Mouse (Mus musculus) heart, embryonic 14.5 days (tissue): ENCODE results near the gene Hist1h2bc. TPM values are rescaled to one million over a fixed set of nuclear protein-coding genes. Genes with fewer than 3 reads are reported as not detected.

Source experiments
- microRNA-seq: library from miRNA; unstranded; fragments of <30 nt; microRNA quantifications from one replicate; pipeline ENCODE4, GENCODE M21; 2016
- polyA plus RNA-seq: library from polyadenylated mRNA; unstranded; fragments of >200 nt; fragmentation: Nextera tagmentation; extraction: Ambion mirVana; gene quantifications from 2 replicates; pipeline ENCODE4 v1.2.1, GENCODE M21; 2014

The Hist1h2bc gene
- polyA plus RNA-seq, 1 experiment from 2014 or later: 57.5 TPM

Small RNAs within 50 kb of the gene (microRNA-seq; reads per million reads assigned to microRNA genes)
- not detected for gene Gm44350

Other genes with a start within 250 kb of the Hist1h2bc start
- 1.7 and 1.9 TPM in 2 replicates for gene Btn1a1, start 218.3 kb upstream of the Hist1h2bc start, polyA plus RNA-seq
- 0.40 and 0.43 TPM in 2 replicates for gene Btn2a2, start 195.3 kb upstream of the Hist1h2bc start, polyA plus RNA-seq
- 7.5 and 8.5 TPM in 2 replicates for gene Hist1h4h, start 153.1 kb upstream of the Hist1h2bc start, polyA plus RNA-seq
- 3.8 and 5.4 TPM in 2 replicates for gene Hist1h2af, start 150.3 kb upstream of the Hist1h2bc start, polyA plus RNA-seq
- 3.0 and 4.3 TPM in 2 replicates for gene Hist1h3g, start 148.8 kb upstream of the Hist1h2bc start, polyA plus RNA-seq
- gene Hist1h2bh, start 140.8 kb upstream of the Hist1h2bc start, polyA plus RNA-seq: 0.65 and 0.66 TPM in 2 replicates
- 0.65 and 0.72 TPM in 2 replicates for gene Hist1h3f, start 140.1 kb upstream of the Hist1h2bc start, polyA plus RNA-seq
- gene Hist1h4f, start 132.6 kb upstream of the Hist1h2bc start, polyA plus RNA-seq: not detected in 2 replicates
- 0.24 and 0.41 TPM in 2 replicates for gene Hist1h1d, start 130.9 kb upstream of the Hist1h2bc start, polyA plus RNA-seq
- 2.0 TPM in 2 replicates for gene Hist1h3e, start 121.8 kb upstream of the Hist1h2bc start, polyA plus RNA-seq
- 34.9 and 49.1 TPM in 2 replicates for gene Hist1h2ae, start 113.0 kb upstream of the Hist1h2bc start, polyA plus RNA-seq
- 3.7 and 6.2 TPM in 2 replicates for gene Hist1h2bg, start 112.8 kb upstream of the Hist1h2bc start, polyA plus RNA-seq
- gene Hist1h2bf, start 110.0 kb upstream of the Hist1h2bc start, polyA plus RNA-seq: 0.61 and 3.7 TPM in 2 replicates
- 0.44 and 0.53 TPM in 2 replicates for gene Hist1h2ad, start 109.8 kb upstream of the Hist1h2bc start, polyA plus RNA-seq
- 2.2 and 3.7 TPM in 2 replicates for gene Hist1h3d, start 108.4 kb upstream of the Hist1h2bc start, polyA plus RNA-seq
- gene Hist1h4d, start 102.6 kb upstream of the Hist1h2bc start, polyA plus RNA-seq: 38.6 and 49.0 TPM in 2 replicates
- 1.3 and 1.8 TPM in 2 replicates for gene Hist1h2be, start 63.1 kb upstream of the Hist1h2bc start, polyA plus RNA-seq
- 8.7 and 10.0 TPM in 2 replicates for gene Hist1h1e, start 61.6 kb upstream of the Hist1h2bc start, polyA plus RNA-seq
- 0.46 and 0.65 TPM in 2 replicates for gene Hist1h2ac, start 251 bp upstream of the Hist1h2bc start, polyA plus RNA-seq
- 0.30 TPM in 1 of 2 replicates, not detected in the other for gene Hist1h1t, start 11.6 kb downstream of the Hist1h2bc start, polyA plus RNA-seq
- gene Hist1h4c, start 14.3 kb downstream of the Hist1h2bc start, polyA plus RNA-seq: 2.2 and 3.2 TPM in 2 replicates
- 13.0 and 15.1 TPM in 2 replicates for gene Hfe, start 26.7 kb downstream of the Hist1h2bc start, polyA plus RNA-seq
- gene Hist1h1c, start 54.6 kb downstream of the Hist1h2bc start, polyA plus RNA-seq: 36.9 and 43.9 TPM in 2 replicates
- 2.5 and 2.7 TPM in 2 replicates for gene Hist1h3c, start 61.4 kb downstream of the Hist1h2bc start, polyA plus RNA-seq
- gene Hist1h2bb, start 62.5 kb downstream of the Hist1h2bc start, polyA plus RNA-seq: 1.7 and 2.3 TPM in 2 replicates
- gene Hist1h2ab, start 66.9 kb downstream of the Hist1h2bc start, polyA plus RNA-seq: 14.5 and 14.6 TPM in 2 replicates
- 4.6 and 6.7 TPM in 2 replicates for gene Hist1h3b, start 68.1 kb downstream of the Hist1h2bc start, polyA plus RNA-seq
- 0.63 TPM in 1 of 2 replicates, not detected in the other for gene Hist1h4b, start 72.8 kb downstream of the Hist1h2bc start, polyA plus RNA-seq
- 1.1 TPM in 1 of 2 replicates, not detected in the other for gene Hist1h4a, start 77.0 kb downstream of the Hist1h2bc start, polyA plus RNA-seq
- 2.6 and 3.0 TPM in 2 replicates for gene Hist1h3a, start 78.2 kb downstream of the Hist1h2bc start, polyA plus RNA-seq
- 1.6 and 2.7 TPM in 2 replicates for gene Hist1h1a, start 79.5 kb downstream of the Hist1h2bc start, polyA plus RNA-seq
- not detected in 2 replicates for gene Trim38, start 85.7 kb downstream of the Hist1h2bc start, polyA plus RNA-seq
- gene Slc17a2, start 122.8 kb downstream of the Hist1h2bc start, polyA plus RNA-seq: not detected in 2 replicates
- gene Slc17a3, start 155.2 kb downstream of the Hist1h2bc start, polyA plus RNA-seq: not detected in 2 replicates
- not detected in 2 replicates for gene Slc17a1, start 183.6 kb downstream of the Hist1h2bc start, polyA plus RNA-seq
- not detected in 2 replicates for gene Slc17a4, start 230.8 kb downstream of the Hist1h2bc start, polyA plus RNA-seq
- not detected in 2 replicates for gene Hist1h2ba, start 250.0 kb downstream of the Hist1h2bc start, polyA plus RNA-seq